Mouse (Mus musculus) liver, adult (tissue): ENCODE results near the gene Lgals3bp.

Source experiments
- GATA4 ChIP-seq: IDR thresholded peaks from 2 replicates; pipeline ENCODE4 v1.6.1; 2014; ENCODE audit warnings: mild to moderate bottlenecking, low read length; ENCODE audit not compliant: insufficient replicate concordance

Lgals3bp gene

GRCm38 (mm10) chr11:118409106-118410072, 7.5 kb upstream of the Lgals3bp start:
- TF ChIP-seq GATA4: no peak

GRCm38 (mm10) chr11:118408051-118408740, 6.3 kb upstream of the Lgals3bp start:
- TF ChIP-seq GATA4: no peak

- no peak for TF ChIP-seq GATA4
Measured at GRCm38 (mm10) chr11:118407318-118407910, 5.5 kb upstream of the Lgals3bp start.

GRCm38 (mm10) chr11:118406521-118406920, 4.6 kb upstream of the Lgals3bp start:
- no peak for TF ChIP-seq GATA4

GRCm38 (mm10) chr11:118405311-118405710, 3.4 kb upstream of the Lgals3bp start:
- no peak for TF ChIP-seq GATA4

GRCm38 (mm10) chr11:118403951-118404899, 2.3 kb upstream of the Lgals3bp start:
- TF ChIP-seq GATA4: peak; percentile 55; the same call in 1 of the 2 replicates

GRCm38 (mm10) chr11:118403183-118403582, 1.3 kb upstream of the Lgals3bp start:
- no peak for TF ChIP-seq GATA4

DNA sequence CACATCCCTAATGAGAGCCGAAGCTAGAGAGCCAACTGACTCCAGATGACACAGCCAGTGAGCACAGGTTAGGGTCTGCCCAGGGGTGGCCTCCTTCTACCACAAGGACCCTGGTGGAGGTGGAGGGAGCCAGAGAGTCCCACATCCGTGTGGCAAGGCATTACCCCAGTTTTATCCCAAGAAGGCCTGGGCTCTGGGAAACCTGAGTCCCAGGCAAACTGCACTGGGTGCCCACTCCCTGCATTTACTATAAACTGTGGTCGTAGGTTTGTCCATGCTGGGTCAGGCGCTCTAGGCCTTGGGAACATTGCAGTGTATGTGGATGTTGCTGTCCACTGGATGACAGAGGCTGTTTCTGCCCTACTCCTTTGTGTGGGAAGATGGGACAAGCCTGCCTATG, 697 bp downstream of the Lgals3bp start:
- no peak for TF ChIP-seq GATA4

GRCm38 (mm10) chr11:118400566-118400936, 1.3 kb downstream of the Lgals3bp start:
- peak; percentile 60; the same call in 1 of the 2 replicates for TF ChIP-seq GATA4

GRCm38 (mm10) chr11:118399891-118400565, 1.9 kb downstream of the Lgals3bp start:
- TF ChIP-seq GATA4: peak; percentile 48; the same call in 1 of the 2 replicates

DNA sequence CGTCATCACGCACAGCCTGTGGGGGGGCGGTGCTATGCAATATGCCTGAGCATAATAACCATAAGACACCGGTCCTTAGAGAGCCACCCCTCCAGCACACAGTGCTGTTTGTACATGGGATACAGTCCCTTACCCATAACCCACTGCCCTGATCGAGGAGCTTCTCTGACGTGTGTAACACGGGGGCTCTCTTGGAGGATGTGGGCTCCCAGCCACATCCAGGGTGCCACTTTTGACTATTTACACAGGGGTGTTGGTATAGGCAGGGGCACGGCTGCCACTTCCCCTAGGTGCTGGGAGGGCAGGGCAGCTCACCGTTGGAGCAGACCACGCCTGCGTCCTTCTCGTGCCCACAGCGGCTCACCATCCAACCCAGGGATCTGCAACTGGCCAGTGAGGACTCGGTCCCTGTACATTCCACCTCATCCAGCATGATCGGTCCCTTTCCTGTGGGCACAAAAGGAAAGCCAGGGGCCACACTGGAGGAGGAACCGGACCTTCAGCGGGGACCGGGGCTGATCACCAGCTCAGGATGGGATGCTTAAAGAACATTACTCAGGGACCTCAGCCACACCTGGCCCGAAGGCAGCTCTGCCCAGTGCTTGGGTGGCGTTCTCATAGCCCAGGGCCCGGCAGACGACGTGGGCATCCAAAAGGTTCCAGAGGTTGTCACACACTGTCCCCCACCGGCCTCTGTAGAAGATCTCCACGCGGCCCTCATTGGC, 3.9 kb downstream of the Lgals3bp start:
- TF ChIP-seq GATA4: no peak

DNA sequence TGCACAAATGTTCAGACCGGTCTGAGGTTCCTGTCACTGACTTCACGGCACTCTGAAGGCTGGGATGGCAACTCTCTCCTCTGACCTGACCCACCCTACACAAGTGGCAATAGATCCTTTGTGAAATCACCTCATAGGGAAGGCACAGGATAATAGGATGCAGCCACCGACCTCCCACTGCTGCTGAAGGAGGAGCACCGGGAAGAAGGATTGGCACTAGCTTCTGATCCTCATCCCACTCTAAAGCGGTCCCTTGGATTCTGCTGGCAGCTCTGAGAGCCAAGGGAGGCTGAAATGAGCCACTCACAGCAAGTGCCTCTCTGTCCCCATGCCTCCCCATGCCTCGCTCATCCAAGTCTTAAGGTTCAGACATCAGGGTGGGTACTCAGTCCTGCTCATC, 7.4 kb downstream of the Lgals3bp start:
- TF ChIP-seq GATA4: no peak

GRCm38 (mm10) chr11:118393991-118394390, 7.9 kb downstream of the Lgals3bp start:
- TF ChIP-seq GATA4: no peak
